Mouse (Mus musculus) right cerebral cortex, postnatal 36 days (tissue): ENCODE results near the gene Spz1.
"Not testable (repeated sequence)": the region's sequence is repeated elsewhere in the genome, so short reads cannot be mapped to it uniquely, and the experiment has no call there.

Experiments
- DNase-seq, 2 experiments: peaks; one replicate each; pipeline ENCODE4 v3.0.0; 2022; ENCODE audit warnings: low spot score in 2 of 2, mixed read lengths in 1 of 2

The Spz1 gene

GRCm38 (mm10) chr13:92576072-92576471 is at the start of gene Spz1:
Gene Spz1, minus strand, starts transcription at chr13:92576172.
- DNase-seq: no peak

- DNase-seq: no peak
Measured at GRCm38 (mm10) chr13:92616459-92616858, 40.5 kb upstream of the Spz1 start.

- DNase-seq: no peak
Measured at GRCm38 (mm10) chr13:92615201-92615600, 39.2 kb upstream of the Spz1 start.

- DNase-seq: no peak
Measured at GRCm38 (mm10) chr13:92613094-92613493, 37.1 kb upstream of the Spz1 start.

- DNase-seq: no peak
Measured at GRCm38 (mm10) chr13:92611917-92612316, 35.9 kb upstream of the Spz1 start.

GRCm38 (mm10) chr13:92611254-92611784 is 35.3 kb upstream of the Spz1 start:
- DNase-seq: no peak

- DNase-seq: peak; percentile 90 to 93
Measured at GRCm38 (mm10) chr13:92610311-92611221, 34.6 kb upstream of the Spz1 start, which contains the start of gene Serinc5. Gene Serinc5, plus strand, starts transcription at chr13:92611091.

GRCm38 (mm10) chr13:92609486-92610310 is 33.7 kb upstream of the Spz1 start:
- DNase-seq: no peak

- not testable (repeated sequence) for DNase-seq
Measured at GRCm38 (mm10) chr13:92605306-92605705, 29.3 kb upstream of the Spz1 start.

GRCm38 (mm10) chr13:92595424-92595823 is 19.5 kb upstream of the Spz1 start:
- DNase-seq: no peak

GRCm38 (mm10) chr13:92594907-92595306 is 18.9 kb upstream of the Spz1 start:
- DNase-seq: no peak

- no peak for DNase-seq
Measured at GRCm38 (mm10) chr13:92594481-92594880, 18.5 kb upstream of the Spz1 start.

GRCm38 (mm10) chr13:92593731-92594396 is 17.9 kb upstream of the Spz1 start:
- no peak for DNase-seq

- DNase-seq: peak in 1 of 2 experiments; percentile 40
Measured at GRCm38 (mm10) chr13:92592786-92593635, 17.0 kb upstream of the Spz1 start.

GRCm38 (mm10) chr13:92592268-92592785 is 16.4 kb upstream of the Spz1 start:
- no peak for DNase-seq

GRCm38 (mm10) chr13:92591225-92591624 is 15.3 kb upstream of the Spz1 start:
- no peak for DNase-seq

- no peak for DNase-seq
Measured at GRCm38 (mm10) chr13:92589255-92589654, 13.3 kb upstream of the Spz1 start.

- DNase-seq: no peak
Measured at GRCm38 (mm10) chr13:92588704-92589103, 12.7 kb upstream of the Spz1 start.

GRCm38 (mm10) chr13:92584094-92584717 is 8.2 kb upstream of the Spz1 start:
- DNase-seq: no peak
